In genomic region chr17:51742502-51742901, GRCm38 (mm10) we compare ENCODE assay signal across 23 mouse cellular contexts.
DNase-seq lines count a peak whose midpoint lies in the region; ATAC-seq and TF ChIP-seq lines count a peak whose summit lies in the region.
"Had no signal": no experiment of that assay in that cellular context is flagged by ENCODE, and none has a peak within 500 bp of the region (broad histone marks: within the 10 kb centered on the region; RNA-seq: fewer than 3 reads in every experiment).

No protein-coding gene starts in this region.

- H3K27ac ChIP-seq in embryonic facial prominence, embryonic 12.5 days = no peak overlapping the region
- no peak overlapping the region for H3K27ac ChIP-seq in embryonic facial prominence, embryonic 10.5 days (replicated peaks)
- peak overlapping the region; percentile 0; the same call in 1 of the 2 replicates for H3K27ac ChIP-seq in left cerebral cortex, adult 2 months
- no peak overlapping the region for H3K27ac ChIP-seq in midbrain, postnatal 0 days (ENCODE audit: low read depth, low read length)
- H3K27ac ChIP-seq in cerebellum, adult 2 months (ENCODE audit: insufficient read depth, low read length) = no peak overlapping the region
- H3K27ac ChIP-seq: heart, embryonic 15.5 days; kidney, embryonic 15.5 days; limb, embryonic 13.5 days; liver, embryonic 13.5 days; neural tube, embryonic 12.5 days had no signal

- no peak overlapping the region for H3K9ac ChIP-seq in embryonic facial prominence, embryonic 12.5 days
- no peak overlapping the region for H3K9ac ChIP-seq in midbrain, postnatal 0 days (replicated peaks; ENCODE audit: low read length, poor library complexity, severe bottlenecking)
- H3K9ac ChIP-seq: heart, embryonic 15.5 days; kidney, embryonic 15.5 days; limb, embryonic 13.5 days; liver, embryonic 13.5 days; lung, embryonic 14.5 days; neural tube, embryonic 12.5 days had no signal

- WGBS in embryonic facial prominence, embryonic 12.5 days = 79% methylated on average over 10 of the region's 10 CpGs
- WGBS in embryonic facial prominence, embryonic 10.5 days = 85% methylated on average over 10 of the region's 10 CpGs
- 58% methylated on average over 10 of the region's 10 CpGs for WGBS in midbrain, postnatal 0 days
- 64% methylated on average over 10 of the region's 10 CpGs for WGBS in cerebellum, adult 2 months

- DNase-seq in embryonic facial prominence, embryonic 10.5 days (ENCODE audit: low spot score) = no peak
- peak in 1 of 2 experiments; percentile 22 for DNase-seq in left cerebral cortex, adult 2 months (ENCODE audit: extremely low spot score in 1 of 2, low spot score in 2 of 2)
- no peak for DNase-seq in left cerebral cortex, postnatal 4 days
- DNase-seq in brain, adult 2 months (ENCODE audit: low read depth, low spot score) = peak; percentile 59
- peak; percentile 43 for DNase-seq in midbrain, postnatal 0 days (ENCODE audit: low spot score)
- no peak for DNase-seq in cerebellum, adult 2 months
- DNase-seq: adrenal gland, postnatal 14 days; cerebellum, adult 11-12 months; gastrocnemius, postnatal 36 days; heart, postnatal 4 days; layer of hippocampus, adult 9-11 months; liver, embryonic 13.5 days; lung, embryonic 14.5 days; lung, postnatal 4 days; spleen, adult 18-20 months; thymus, postnatal 36 days had no signal

- H3K4me3 ChIP-seq in embryonic facial prominence, embryonic 12.5 days = no peak overlapping the region
- no peak overlapping the region for H3K4me3 ChIP-seq in embryonic facial prominence, embryonic 10.5 days
- H3K4me3 ChIP-seq in left cerebral cortex, adult 2 months = no peak overlapping the region
- H3K4me3 ChIP-seq in midbrain, postnatal 0 days (ENCODE audit: low read depth, low read length) = no peak overlapping the region
- no peak overlapping the region for H3K4me3 ChIP-seq in cerebellum, adult 2 months (replicated peaks; ENCODE audit: insufficient read depth, low read depth, low read length)
- H3K4me3 ChIP-seq: heart, embryonic 15.5 days; kidney, embryonic 15.5 days; limb, embryonic 13.5 days; liver, embryonic 13.5 days; neural tube, embryonic 12.5 days had no signal

- no peak for ATAC-seq in embryonic facial prominence, embryonic 12.5 days (ENCODE audit: insufficient number of reproducible peaks, insufficient read depth, low FRiP score, low TSS enrichment)
- ATAC-seq in midbrain, postnatal 0 days (ENCODE audit: low FRiP score) = 0 out of 2 replicates have a peak, but pooled peaks have one; percentile 54
- no peak for ATAC-seq in monocyte, adult 5-6 weeks (replicated peaks; ENCODE audit: insufficient number of reproducible peaks, low FRiP score, low TSS enrichment, poor library complexity, severe bottlenecking)
- ATAC-seq: activated CD4-positive, CD25-positive, alpha-beta regulatory T cell, adult 4 months had no signal

- TF ChIP-seq CTCF in left cerebral cortex, adult 2 months (IDR thresholded peaks at IDR 0.05) = no peak
- TF ChIP-seq CTCF in midbrain, postnatal 0 days (IDR thresholded peaks at IDR 0.05) = no peak
- TF ChIP-seq CTCF in cerebellum, adult 2 months (IDR thresholded peaks at IDR 0.05; ENCODE audit: borderline replicate concordance, insufficient read depth, low read depth, low read length) = no peak

- intact Hi-C loops in left cerebral cortex, adult 2 months (cut with DNase I) = no loop called here
- intact Hi-C loops in left cerebral cortex, postnatal 4 days (cut with DNase I) = no loop called here

- peaks cover 11% of the 10 kb centered on the region; the same call in 1 of the 2 replicates for H3K36me3 ChIP-seq in embryonic facial prominence, embryonic 12.5 days
- peaks cover 35% of the 10 kb centered on the region for H3K36me3 ChIP-seq in embryonic facial prominence, embryonic 10.5 days (replicated peaks)
- H3K36me3 ChIP-seq in midbrain, postnatal 0 days (ENCODE audit: insufficient read depth, low read length) = peaks cover 7% of the 10 kb centered on the region; the same call in 1 of the 2 replicates
- H3K36me3 ChIP-seq: kidney, embryonic 15.5 days; liver, embryonic 13.5 days had no signal

- no peaks in the 10 kb centered on the region for H3K27me3 ChIP-seq in embryonic facial prominence, embryonic 12.5 days
- H3K27me3 ChIP-seq in embryonic facial prominence, embryonic 10.5 days (replicated peaks; ENCODE audit: low read depth, poor library complexity, severe bottlenecking) = 0 out of 2 replicates have a peak, but pooled peaks cover 3% of the 10 kb centered on the region
- H3K27me3 ChIP-seq in midbrain, postnatal 0 days (ENCODE audit: insufficient read depth, low read length) = no peaks in the 10 kb centered on the region
- H3K27me3 ChIP-seq in cerebellum, adult 2 months (ENCODE audit: control insufficient read depth, insufficient read depth, low read length) = no peaks in the 10 kb centered on the region
- H3K27me3 ChIP-seq: heart, embryonic 15.5 days; kidney, embryonic 15.5 days; liver, embryonic 13.5 days; neural tube, embryonic 12.5 days had no signal

- H3K9me3 ChIP-seq in embryonic facial prominence, embryonic 12.5 days = no peaks in the 10 kb centered on the region
- H3K9me3 ChIP-seq in embryonic facial prominence, embryonic 10.5 days = no peaks in the 10 kb centered on the region
- H3K9me3 ChIP-seq in midbrain, postnatal 0 days (ENCODE audit: low read length) = no peaks in the 10 kb centered on the region
- H3K9me3 ChIP-seq: heart, embryonic 15.5 days; kidney, embryonic 15.5 days; limb, embryonic 13.5 days; liver, embryonic 13.5 days; neural tube, embryonic 12.5 days had no signal

- 0 out of 2 replicates have a peak overlapping the region, but pooled peaks have one; percentile 12 for H3K4me2 ChIP-seq in embryonic facial prominence, embryonic 12.5 days (replicated peaks)
- H3K4me2 ChIP-seq in midbrain, postnatal 0 days (ENCODE audit: low read depth, low read length, poor library complexity, severe bottlenecking) = no peak overlapping the region
- H3K4me2 ChIP-seq: heart, embryonic 15.5 days; kidney, embryonic 15.5 days; limb, embryonic 13.5 days; liver, embryonic 13.5 days; lung, embryonic 14.5 days; neural tube, embryonic 12.5 days had no signal

- H3K4me1 ChIP-seq in embryonic facial prominence, embryonic 12.5 days = peaks cover 24% of the 10 kb centered on the region
- peaks cover 34% of the 10 kb centered on the region for H3K4me1 ChIP-seq in embryonic facial prominence, embryonic 10.5 days
- no peaks in the 10 kb centered on the region for H3K4me1 ChIP-seq in midbrain, postnatal 0 days (ENCODE audit: insufficient read depth, low read length)
- no peaks in the 10 kb centered on the region; the same call in 1 of the 2 replicates for H3K4me1 ChIP-seq in cerebellum, adult 2 months (ENCODE audit: control insufficient read depth, insufficient read depth, low read length)
- H3K4me1 ChIP-seq: heart, embryonic 15.5 days; kidney, embryonic 15.5 days; liver, embryonic 13.5 days; neural tube, embryonic 12.5 days had no signal

- TF ChIP-seq POLR2A in cerebellum, adult 2 months (IDR thresholded peaks at IDR 0.05; ENCODE audit: borderline replicate concordance, insufficient read depth, low read length) = no peak

Comparison
In these comparisons a context has a peak if more than half of its experiments do, and no peak if none do; other contexts are left out.
1. DNase-seq: peak in brain, adult 2 months (single experiment) and midbrain, postnatal 0 days (single experiment); none in embryonic facial prominence, embryonic 10.5 days (single experiment), left cerebral cortex, postnatal 4 days (single experiment) and cerebellum, adult 2 months (0 of 2).